Mouse (Mus musculus): ENCODE measurements around the gene Btg3. TPM values are rescaled to one million over a fixed set of nuclear protein-coding genes. Genes with fewer than 3 reads are reported as not detected.

Btg3 gene
- polyA plus RNA-seq, 1 experiment from 2014 or later: 31.5 TPM

GRCm38 (mm10) chr16:78391354-78391753 lies 14.4 kb upstream of the Btg3 start:
- WGBS: 76% methylated on average over 2 of the region's 2 CpGs
- no peaks in the 10 kb centered on the region for H3K27me3 ChIP-seq (ENCODE audit: control insufficient read depth, insufficient read depth, low read length)
- no peaks in the 10 kb centered on the region for H3K4me1 ChIP-seq (ENCODE audit: control insufficient read depth, insufficient read depth, low read length)
- ATAC-seq (ENCODE audit: insufficient number of reproducible peaks, low FRiP score, low TSS enrichment, low read depth): no peak
- no peak overlapping the region for H3K27ac ChIP-seq (replicated peaks; ENCODE audit: low read depth, low read length)
- H3K4me3 ChIP-seq (ENCODE audit: low read depth, low read length): no peak overlapping the region
- no peak overlapping the region for H3K4me2 ChIP-seq (ENCODE audit: low read depth, severe bottlenecking)
- no peaks in the 10 kb centered on the region for H3K9me3 ChIP-seq (ENCODE audit: control insufficient read depth, low read length)
- DNase-seq (ENCODE audit: low spot score): no peak
- H3K9ac ChIP-seq (ENCODE audit: low read length): no peak overlapping the region
- no peaks in the 10 kb centered on the region for H3K36me3 ChIP-seq (ENCODE audit: control insufficient read depth, insufficient read depth, low read length)

- no peaks in the 10 kb centered on the region for H3K36me3 ChIP-seq (ENCODE audit: control insufficient read depth, insufficient read depth, low read length)
- no peak overlapping the region for H3K9ac ChIP-seq (ENCODE audit: low read length)
- no peak for ATAC-seq (ENCODE audit: insufficient number of reproducible peaks, low FRiP score, low TSS enrichment, low read depth)
- no peak overlapping the region for H3K27ac ChIP-seq (replicated peaks; ENCODE audit: low read depth, low read length)
- no peaks in the 10 kb centered on the region for H3K27me3 ChIP-seq (ENCODE audit: control insufficient read depth, insufficient read depth, low read length)
- no peak overlapping the region for H3K4me2 ChIP-seq (ENCODE audit: low read depth, severe bottlenecking)
- no peak overlapping the region for H3K4me3 ChIP-seq (ENCODE audit: low read depth, low read length)
- no peaks in the 10 kb centered on the region for H3K4me1 ChIP-seq (ENCODE audit: control insufficient read depth, insufficient read depth, low read length)
- no peak for DNase-seq (ENCODE audit: low spot score)
- H3K9me3 ChIP-seq (ENCODE audit: control insufficient read depth, low read length): no peaks in the 10 kb centered on the region
- 91% methylated on average over 3 of the region's 3 CpGs for WGBS
These were observed 13.0 kb upstream of the Btg3 start for GRCm38 (mm10) chr16:78389986-78390385.

- no peak overlapping the region for H3K27ac ChIP-seq (replicated peaks; ENCODE audit: low read depth, low read length)
- H3K9ac ChIP-seq (ENCODE audit: low read length): no peak overlapping the region
- H3K4me2 ChIP-seq (ENCODE audit: low read depth, severe bottlenecking): no peak overlapping the region
- ATAC-seq (ENCODE audit: insufficient number of reproducible peaks, low FRiP score, low TSS enrichment, low read depth) (no peak), DNase-seq (ENCODE audit: low spot score) (no peak)
- no peaks in the 10 kb centered on the region for H3K27me3 ChIP-seq (ENCODE audit: control insufficient read depth, insufficient read depth, low read length)
- no peaks in the 10 kb centered on the region for H3K9me3 ChIP-seq (ENCODE audit: control insufficient read depth, low read length)
- H3K4me1 ChIP-seq (ENCODE audit: control insufficient read depth, insufficient read depth, low read length): no peaks in the 10 kb centered on the region
- WGBS: 76% methylated on average over 4 of the region's 4 CpGs
- H3K4me3 ChIP-seq (ENCODE audit: low read depth, low read length): no peak overlapping the region
- H3K36me3 ChIP-seq (ENCODE audit: control insufficient read depth, insufficient read depth, low read length): no peaks in the 10 kb centered on the region
These were observed 12.1 kb upstream of the Btg3 start for GRCm38 (mm10) chr16:78389122-78389521.

GRCm38 (mm10) chr16:78378493-78378892 lies 1.5 kb upstream of the Btg3 start:
- H3K4me2 ChIP-seq (ENCODE audit: low read depth, severe bottlenecking): no peak overlapping the region
- DNase-seq (ENCODE audit: low spot score) (no peak), ATAC-seq (ENCODE audit: insufficient number of reproducible peaks, low FRiP score, low TSS enrichment, low read depth) (no peak)
- WGBS: 96% methylated on average over 5 of the region's 5 CpGs
- H3K36me3 ChIP-seq (ENCODE audit: control insufficient read depth, insufficient read depth, low read length): no peaks in the 10 kb centered on the region
- H3K9me3 ChIP-seq (ENCODE audit: control insufficient read depth, low read length): no peaks in the 10 kb centered on the region
- H3K27ac ChIP-seq (replicated peaks; ENCODE audit: low read depth, low read length): no peak overlapping the region
- H3K9ac ChIP-seq (ENCODE audit: low read length): no peak overlapping the region
- peaks cover 4% of the 10 kb centered on the region; the same call in 1 of the 2 replicates for H3K4me1 ChIP-seq (ENCODE audit: control insufficient read depth, insufficient read depth, low read length)
- no peak overlapping the region for H3K4me3 ChIP-seq (ENCODE audit: low read depth, low read length)
- H3K27me3 ChIP-seq (ENCODE audit: control insufficient read depth, insufficient read depth, low read length): no peaks in the 10 kb centered on the region

GRCm38 (mm10) chr16:78375821-78376691 lies 936 bp downstream of the Btg3 start:
- Histone ChIP-seq H3K27me3 (ENCODE audit: control insufficient read depth, insufficient read depth, low read length) (no peaks in the 10 kb centered on the region), H3K9ac (ENCODE audit: low read length) (peak overlapping the region; percentile 93), H3K4me2 (ENCODE audit: low read depth, severe bottlenecking) (peak overlapping the region; percentile 56), H3K36me3 (ENCODE audit: control insufficient read depth, insufficient read depth, low read length) (no peaks in the 10 kb centered on the region), H3K27ac (replicated peaks; ENCODE audit: low read depth, low read length) (peak overlapping the region; percentile 51; the same call in 1 of the 2 replicates), H3K4me1 (ENCODE audit: control insufficient read depth, insufficient read depth, low read length) (peaks cover 4% of the 10 kb centered on the region; the same call in 1 of the 2 replicates), H3K4me3 (ENCODE audit: low read depth, low read length) (peak overlapping the region; percentile 87), H3K9me3 (ENCODE audit: control insufficient read depth, low read length) (no peaks in the 10 kb centered on the region)
- DNase-seq (ENCODE audit: low spot score): peak; percentile 78
- peak; percentile 59 for ATAC-seq (ENCODE audit: insufficient number of reproducible peaks, low FRiP score, low TSS enrichment, low read depth)
- WGBS: under 1% methylated on average over 74 of the region's 100 CpGs

GRCm38 (mm10) chr16:78375222-78375621 lies 1.8 kb downstream of the Btg3 start:
- Histone ChIP-seq H3K27me3 (ENCODE audit: control insufficient read depth, insufficient read depth, low read length) (no peaks in the 10 kb centered on the region), H3K4me2 (ENCODE audit: low read depth, severe bottlenecking) (peak overlapping the region; percentile 56), H3K9me3 (ENCODE audit: control insufficient read depth, low read length) (no peaks in the 10 kb centered on the region), H3K36me3 (ENCODE audit: control insufficient read depth, insufficient read depth, low read length) (no peaks in the 10 kb centered on the region), H3K4me3 (ENCODE audit: low read depth, low read length) (peak overlapping the region; percentile 87; the same call in 1 of the 2 replicates), H3K4me1 (ENCODE audit: control insufficient read depth, insufficient read depth, low read length) (peaks cover 4% of the 10 kb centered on the region; the same call in 1 of the 2 replicates), H3K9ac (ENCODE audit: low read length) (no peak overlapping the region), H3K27ac (replicated peaks; ENCODE audit: low read depth, low read length) (no peak overlapping the region)
- 70% methylated on average over 10 of the region's 10 CpGs for WGBS
- ATAC-seq (ENCODE audit: insufficient number of reproducible peaks, low FRiP score, low TSS enrichment, low read depth): no peak
- DNase-seq (ENCODE audit: low spot score): peak; percentile 28

GRCm38 (mm10) chr16:78373743-78374142 lies 3.2 kb downstream of the Btg3 start:
- Histone ChIP-seq H3K36me3 (ENCODE audit: control insufficient read depth, insufficient read depth, low read length) (no peaks in the 10 kb centered on the region), H3K4me3 (ENCODE audit: low read depth, low read length) (no peak overlapping the region), H3K4me2 (ENCODE audit: low read depth, severe bottlenecking) (no peak overlapping the region), H3K9ac (ENCODE audit: low read length) (no peak overlapping the region), H3K27ac (replicated peaks; ENCODE audit: low read depth, low read length) (no peak overlapping the region), H3K4me1 (ENCODE audit: control insufficient read depth, insufficient read depth, low read length) (peaks cover 4% of the 10 kb centered on the region; the same call in 1 of the 2 replicates), H3K9me3 (ENCODE audit: control insufficient read depth, low read length) (no peaks in the 10 kb centered on the region), H3K27me3 (ENCODE audit: control insufficient read depth, insufficient read depth, low read length) (no peaks in the 10 kb centered on the region)
- WGBS: 77% methylated on average over 8 of the region's 8 CpGs
- DNase-seq (ENCODE audit: low spot score) (no peak), ATAC-seq (ENCODE audit: insufficient number of reproducible peaks, low FRiP score, low TSS enrichment, low read depth) (no peak)

GRCm38 (mm10) chr16:78372786-78373185 lies 4.2 kb downstream of the Btg3 start:
- H3K4me1 ChIP-seq (ENCODE audit: control insufficient read depth, insufficient read depth, low read length): peaks cover 4% of the 10 kb centered on the region; the same call in 1 of the 2 replicates
- DNase-seq (ENCODE audit: low spot score): no peak
- H3K4me2 ChIP-seq (ENCODE audit: low read depth, severe bottlenecking): no peak overlapping the region
- no peaks in the 10 kb centered on the region for H3K27me3 ChIP-seq (ENCODE audit: control insufficient read depth, insufficient read depth, low read length)
- H3K4me3 ChIP-seq (ENCODE audit: low read depth, low read length): no peak overlapping the region
- no peak overlapping the region for H3K27ac ChIP-seq (replicated peaks; ENCODE audit: low read depth, low read length)
- 77% methylated on average over 5 of the region's 5 CpGs for WGBS
- no peak overlapping the region for H3K9ac ChIP-seq (ENCODE audit: low read length)
- H3K36me3 ChIP-seq (ENCODE audit: control insufficient read depth, insufficient read depth, low read length): peaks cover 2% of the 10 kb centered on the region
- no peaks in the 10 kb centered on the region for H3K9me3 ChIP-seq (ENCODE audit: control insufficient read depth, low read length)
- no peak for ATAC-seq (ENCODE audit: insufficient number of reproducible peaks, low FRiP score, low TSS enrichment, low read depth)

Measured in limb, embryonic 11.5 days (tissue).